Mouse (Mus musculus) forebrain, embryonic 12.5 days (tissue): ENCODE measurements around the gene Rps7. TPM values are rescaled to one million over a fixed set of nuclear protein-coding genes. Genes with fewer than 3 reads are reported as not detected.

ENCODE experiments used
- ATAC-seq: fragments of 200-750 bp; cut with Nextera tagmentation; 2 replicates; pipeline ENCODE4 v1.8.0; 2017; ENCODE audit warnings: moderate TSS enrichment; ENCODE audit not compliant: low FRiP score
- H3K27ac ChIP-seq: fragments of 300-500 bp; sonication (generic); 2 replicates; pipeline ENCODE4 v1.5.1; 2016; ENCODE audit warnings: mild to moderate bottlenecking
- H3K27me3 ChIP-seq: fragments of 300-500 bp; sonication (generic); 2 replicates; pipeline ENCODE4 v1.6.1; 2016; ENCODE audit warnings: mild to moderate bottlenecking
- H3K36me3 ChIP-seq: fragments of 300-500 bp; sonication (generic); replicated peaks from 2 replicates; pipeline ENCODE4 v1.6.1; 2016; ENCODE audit warnings: mild to moderate bottlenecking
- H3K4me1 ChIP-seq: fragments of 300-500 bp; sonication (generic); 2 replicates; pipeline ENCODE4 v1.6.1; 2016
- H3K4me2 ChIP-seq: fragments of 300-500 bp; sonication (generic); 2 replicates; pipeline ENCODE4 v1.6.1; 2016; ENCODE audit warnings: mild to moderate bottlenecking, moderate library complexity
- H3K4me3 ChIP-seq: fragments of 300-500 bp; sonication (generic); replicated peaks from 2 replicates; pipeline ENCODE4 v1.5.1; 2016; ENCODE audit warnings: mild to moderate bottlenecking
- H3K9ac ChIP-seq: fragments of 300-500 bp; sonication (generic); 2 replicates; pipeline ENCODE4 v1.6.1; 2016; ENCODE audit warnings: mild to moderate bottlenecking
- H3K9me3 ChIP-seq: fragments of 300-500 bp; sonication (generic); 2 replicates; pipeline ENCODE4 v1.6.1; 2016
- WGBS: fragments of 180-500 bp; shearing (Covaris S2); methylation state at CpG from one replicate; pipeline ENCODE4 v1.1.7; 2016; 5-methylcytosine and 5-hydroxymethylcytosine counted together
- polyA plus RNA-seq: library from polyadenylated mRNA; unstranded; fragments of >200 nt; fragmentation: Nextera tagmentation; extraction: Ambion mirVana; gene quantifications from 2 replicates; pipeline ENCODE4 v1.2.1, GENCODE M21; 2016

The Rps7 gene
- polyA plus RNA-seq, 1 experiment from 2014 or later, result 690 TPM

DNA sequence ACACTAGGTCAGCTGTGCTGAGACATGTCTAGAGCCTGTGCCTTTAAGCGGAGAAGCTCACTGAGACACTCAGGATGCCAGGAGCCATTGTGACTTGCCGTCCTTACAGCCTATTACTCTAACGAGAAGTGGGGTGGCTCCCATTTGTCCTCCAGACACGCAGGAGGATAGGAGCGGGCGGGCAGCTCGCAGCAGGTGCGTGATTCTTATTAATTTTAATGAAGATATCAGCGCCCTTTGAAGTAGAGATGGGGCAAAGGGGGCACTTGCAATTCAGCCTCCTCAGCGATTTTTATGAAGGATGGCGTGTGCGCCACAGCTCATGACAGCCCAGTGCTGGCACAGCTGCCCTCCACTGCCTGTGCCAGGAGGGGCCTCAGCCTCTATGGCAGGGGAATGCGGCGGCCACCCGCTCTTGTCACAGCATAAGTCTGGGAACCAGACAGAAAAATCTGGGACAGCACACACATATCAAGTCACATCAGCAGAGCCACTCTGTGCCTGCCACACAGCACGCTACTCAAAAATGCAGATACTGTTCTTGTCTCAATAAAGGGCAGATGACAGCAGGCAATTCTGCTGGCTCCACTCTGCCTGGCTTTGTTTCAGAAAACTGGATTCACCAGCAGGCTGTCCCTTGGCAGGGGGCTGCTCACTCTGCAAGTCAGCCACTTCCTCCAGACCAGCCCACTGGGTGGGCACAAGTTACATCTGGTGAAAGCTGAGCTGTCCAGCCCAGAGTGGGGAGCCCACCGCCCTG is 28.0 kb downstream of the Rps7 start:
- ATAC-seq, result peak; percentile 61
- peak overlapping the region; percentile 21 for H3K4me2 ChIP-seq
- no peak overlapping the region for H3K9ac ChIP-seq
- peak overlapping the region; percentile 62 for H3K27ac ChIP-seq
- peaks cover 15% of the 10 kb centered on the region for H3K4me1 ChIP-seq
- 53% methylated on average over 17 of the region's 17 CpGs for WGBS
- no peaks in the 10 kb centered on the region for H3K27me3 ChIP-seq
- no peak overlapping the region for H3K4me3 ChIP-seq
- no peaks in the 10 kb centered on the region for H3K36me3 ChIP-seq
- no peaks in the 10 kb centered on the region for H3K9me3 ChIP-seq

DNA sequence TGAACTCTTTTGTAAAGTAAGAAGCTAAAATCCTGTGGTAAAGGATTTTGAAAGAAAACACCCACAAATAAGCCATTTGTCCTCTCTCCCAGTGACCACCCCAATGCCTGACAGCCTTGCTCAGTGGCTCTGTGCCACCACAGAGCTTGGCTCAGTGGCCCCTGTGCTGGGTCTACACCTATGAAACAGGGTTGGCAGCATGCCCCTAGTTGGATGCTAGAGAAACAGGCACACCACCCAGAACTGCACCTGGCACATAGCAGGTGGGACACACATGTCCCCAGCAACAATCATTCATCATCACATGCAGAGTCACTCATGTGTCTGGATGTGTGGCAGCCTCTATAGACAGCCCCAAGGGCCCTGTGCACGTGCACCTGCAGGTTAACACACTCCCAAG is 32.3 kb downstream of the Rps7 start:
- Histone ChIP-seq H3K4me3 (no peak overlapping the region), H3K4me2 (no peak overlapping the region), H3K27me3 (no peaks in the 10 kb centered on the region; the same call in 1 of the 2 replicates), H3K9me3 (no peaks in the 10 kb centered on the region), H3K36me3 (no peaks in the 10 kb centered on the region), H3K4me1 (peaks cover 18% of the 10 kb centered on the region), H3K9ac (no peak overlapping the region), H3K27ac (no peak overlapping the region)
- 61% methylated on average over 1 of the region's 1 CpGs for WGBS
- no peak for ATAC-seq

DNA sequence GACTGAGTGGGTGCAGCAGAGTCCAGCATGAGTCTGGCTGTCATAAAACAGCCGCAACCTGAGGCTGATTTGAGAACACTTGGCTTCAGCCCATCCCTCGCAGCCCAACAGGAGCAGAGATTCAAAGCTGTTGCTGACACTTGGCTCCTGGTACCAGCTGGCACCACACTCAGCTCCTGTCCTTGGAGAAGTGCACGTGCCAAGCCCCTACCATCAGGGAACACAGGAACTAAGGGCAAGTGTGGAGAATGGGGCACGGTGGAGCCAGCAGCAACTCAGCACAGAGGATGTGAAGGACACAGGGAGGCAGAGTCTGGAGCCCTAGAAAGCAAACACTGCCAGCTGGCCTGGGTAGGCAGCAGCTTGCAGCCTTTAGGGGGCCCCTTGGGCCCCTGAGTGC is 33.5 kb downstream of the Rps7 start:
- ATAC-seq, result no peak
- no peak overlapping the region for H3K27ac ChIP-seq
- no peak overlapping the region for H3K4me2 ChIP-seq
- WGBS, result 22% methylated on average over 4 of the region's 4 CpGs
- no peaks in the 10 kb centered on the region; the same call in 1 of the 2 replicates for H3K27me3 ChIP-seq
- H3K9me3 ChIP-seq, result no peaks in the 10 kb centered on the region
- no peaks in the 10 kb centered on the region for H3K36me3 ChIP-seq
- peaks cover 7% of the 10 kb centered on the region for H3K4me1 ChIP-seq
- no peak overlapping the region for H3K4me3 ChIP-seq
- H3K9ac ChIP-seq, result no peak overlapping the region

DNA sequence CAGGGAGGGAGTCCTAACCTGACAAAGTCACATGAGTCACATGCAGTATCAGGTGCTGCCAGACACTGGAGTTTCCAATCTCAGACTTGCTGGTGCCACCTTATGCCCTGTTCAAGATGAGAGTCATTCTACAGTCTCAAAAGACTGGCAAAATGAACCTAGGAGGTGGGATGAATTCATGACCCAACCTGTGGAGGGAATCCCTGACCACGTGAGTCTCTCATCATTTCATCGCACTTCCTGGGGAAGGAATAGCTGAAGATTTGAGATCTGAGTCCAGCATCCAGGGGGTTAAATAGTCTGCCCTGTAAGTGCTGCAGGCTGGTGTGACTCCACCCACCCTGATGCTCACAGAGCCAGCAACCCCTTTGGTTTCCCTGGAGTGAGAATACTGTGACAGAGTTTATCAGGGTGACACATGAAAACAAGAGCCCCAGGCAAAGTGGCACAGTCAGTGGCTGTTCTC is 37.2 kb downstream of the Rps7 start:
- ATAC-seq, result no peak
- no peak overlapping the region for H3K27ac ChIP-seq

DNA sequence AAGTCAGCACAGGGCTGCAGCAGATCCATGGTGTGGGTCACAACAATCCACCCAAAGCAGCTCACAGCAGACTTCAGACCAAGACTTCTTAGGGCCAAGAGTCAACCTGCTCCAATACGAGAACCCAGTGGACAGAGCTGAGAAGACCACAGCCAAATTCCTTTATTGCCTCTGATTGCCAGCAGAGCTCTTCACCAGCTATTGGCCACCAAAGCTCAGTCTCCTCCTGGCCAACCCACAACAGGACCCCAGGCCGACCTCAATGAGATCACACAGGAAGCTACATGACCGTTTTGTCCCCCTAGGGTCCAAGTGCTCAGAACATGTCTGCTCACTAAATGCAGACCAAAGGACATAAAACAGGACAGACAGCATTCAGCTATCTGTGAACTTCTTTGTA is 37.6 kb downstream of the Rps7 start:
- Histone ChIP-seq H3K4me3 (no peak overlapping the region), H3K4me2 (no peak overlapping the region), H3K9me3 (no peaks in the 10 kb centered on the region), H3K27me3 (no peaks in the 10 kb centered on the region; the same call in 1 of the 2 replicates), H3K27ac (no peak overlapping the region), H3K9ac (no peak overlapping the region), H3K4me1 (peaks cover 8% of the 10 kb centered on the region), H3K36me3 (no peaks in the 10 kb centered on the region)
- 72% methylated on average over 3 of the region's 3 CpGs for WGBS
- no peak for ATAC-seq

More for the DNA sequence above, 37.2 kb downstream of the Rps7 start:
- no peaks in the 10 kb centered on the region; the same call in 1 of the 2 replicates for H3K27me3 ChIP-seq
- H3K4me3 ChIP-seq, result no peak overlapping the region
- WGBS, result 71% methylated on average over 2 of the region's 2 CpGs
- H3K4me2 ChIP-seq, result no peak overlapping the region
- H3K36me3 ChIP-seq, result no peaks in the 10 kb centered on the region
- H3K9me3 ChIP-seq, result no peaks in the 10 kb centered on the region
- no peak overlapping the region for H3K9ac ChIP-seq
- peaks cover 8% of the 10 kb centered on the region for H3K4me1 ChIP-seq

DNA sequence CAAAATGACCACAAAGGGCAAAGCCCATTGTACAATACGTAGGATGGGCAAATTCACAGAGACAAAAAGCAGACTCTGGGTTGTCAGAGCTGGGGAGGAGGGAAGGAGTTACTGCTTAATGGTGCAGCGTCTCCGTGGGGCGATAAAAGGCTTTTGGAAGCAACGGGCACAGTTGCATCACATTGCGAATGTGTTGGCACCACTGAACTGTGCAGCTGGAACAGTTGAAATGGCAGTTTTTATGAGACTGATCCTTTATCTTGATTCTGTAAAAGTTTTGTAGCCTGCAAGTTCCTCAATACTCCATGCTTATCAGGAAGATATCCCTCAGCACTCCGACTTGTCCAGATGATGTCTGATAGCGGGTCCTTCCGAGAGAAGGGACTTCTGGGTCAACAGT is 38.1 kb downstream of the Rps7 start:
- Histone ChIP-seq H3K36me3 (no peaks in the 10 kb centered on the region), H3K4me1 (peaks cover 8% of the 10 kb centered on the region), H3K27me3 (no peaks in the 10 kb centered on the region; the same call in 1 of the 2 replicates), H3K27ac (no peak overlapping the region), H3K9me3 (no peaks in the 10 kb centered on the region), H3K9ac (no peak overlapping the region), H3K4me3 (no peak overlapping the region), H3K4me2 (no peak overlapping the region)
- 91% methylated on average over 9 of the region's 9 CpGs for WGBS
- no peak for ATAC-seq

DNA sequence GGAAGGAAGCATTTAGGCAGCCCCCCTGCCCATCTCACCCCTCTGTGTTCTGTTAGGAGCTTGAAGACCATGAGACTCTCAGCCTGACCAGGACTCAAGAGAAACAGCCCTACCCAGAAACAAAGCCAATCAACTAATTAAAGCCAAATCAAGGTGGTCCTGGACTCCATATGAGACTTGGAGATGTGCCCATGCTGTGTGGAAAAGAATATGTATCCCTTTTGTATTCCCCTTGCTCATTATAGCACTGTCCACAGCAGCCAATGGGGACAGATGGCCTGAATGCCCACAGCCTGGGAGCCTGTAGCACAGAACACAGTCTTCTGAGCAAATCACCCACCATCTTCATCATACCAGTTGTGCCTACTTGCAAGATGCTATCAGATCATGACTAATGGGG is 38.9 kb downstream of the Rps7 start:
- Histone ChIP-seq H3K27me3 (no peaks in the 10 kb centered on the region; the same call in 1 of the 2 replicates), H3K9ac (no peak overlapping the region), H3K27ac (no peak overlapping the region), H3K4me2 (no peak overlapping the region), H3K36me3 (no peaks in the 10 kb centered on the region), H3K4me3 (no peak overlapping the region), H3K4me1 (peaks cover 5% of the 10 kb centered on the region; the same call in 1 of the 2 replicates), H3K9me3 (no peaks in the 10 kb centered on the region)
- no peak for ATAC-seq

DNA sequence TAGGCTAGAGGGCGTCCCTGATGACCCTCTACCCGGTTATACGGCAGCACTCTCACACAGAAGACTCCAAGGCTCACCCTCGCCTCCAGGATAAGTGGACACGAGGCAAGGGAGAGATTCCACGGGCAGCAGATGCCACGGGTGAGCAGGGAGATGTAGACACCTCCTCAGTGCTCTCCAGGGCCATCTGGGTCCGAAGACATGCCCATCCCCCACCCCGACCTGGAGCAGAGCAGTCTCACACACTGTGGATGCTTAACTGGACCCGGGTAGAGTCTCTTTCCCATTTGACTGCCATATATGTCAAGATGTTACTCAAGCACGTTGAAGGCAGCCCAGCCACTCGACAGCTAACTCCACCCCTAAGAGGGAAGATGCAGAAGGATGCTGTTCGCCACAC is 45.3 kb downstream of the Rps7 start:
- Histone ChIP-seq H3K27ac (no peak overlapping the region), H3K9ac (no peak overlapping the region), H3K4me3 (no peak overlapping the region), H3K36me3 (no peaks in the 10 kb centered on the region), H3K27me3 (peaks cover 30% of the 10 kb centered on the region), H3K4me2 (no peak overlapping the region), H3K9me3 (no peaks in the 10 kb centered on the region), H3K4me1 (peaks cover 19% of the 10 kb centered on the region)
- 59% methylated on average over 13 of the region's 13 CpGs for WGBS
- ATAC-seq, result no peak

DNA sequence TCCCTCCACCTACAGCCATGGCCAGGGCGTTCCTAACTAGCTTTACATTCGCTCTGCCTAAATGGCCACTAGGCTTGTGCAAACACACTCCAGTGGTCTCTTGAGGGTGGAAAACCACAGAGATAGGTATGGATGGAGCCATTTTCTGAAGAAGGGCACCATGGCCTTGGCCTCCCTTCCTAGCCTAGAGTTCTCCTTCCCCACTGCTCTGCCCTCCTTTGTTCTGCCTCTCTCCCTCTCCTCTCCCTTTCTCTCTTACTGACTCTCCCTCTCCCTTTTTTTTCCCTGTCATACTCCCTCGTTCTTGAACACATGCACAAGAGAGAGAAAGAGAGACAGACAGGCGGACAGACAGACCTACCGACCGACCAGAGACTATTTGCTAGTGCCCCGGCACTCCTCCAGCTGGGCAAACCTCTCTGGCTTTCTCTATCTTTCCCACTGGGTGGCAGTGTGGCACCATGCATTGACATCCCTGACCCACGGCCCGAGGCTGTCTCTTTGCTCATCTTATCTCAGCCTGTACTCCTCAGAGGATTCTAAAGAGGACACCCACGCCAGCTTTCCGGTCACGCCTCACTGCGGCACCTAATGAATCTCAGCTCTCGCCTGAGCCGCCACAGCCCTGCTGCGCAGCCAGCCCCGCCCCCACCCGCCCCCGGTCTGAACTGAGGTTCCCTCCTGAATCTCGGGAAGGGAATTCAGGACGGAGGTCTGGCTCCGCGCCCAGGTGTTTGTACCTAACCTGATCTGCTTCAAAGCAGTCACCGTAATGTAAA is 46.5 kb downstream of the Rps7 start:
- peak; percentile 88 for ATAC-seq
- 9% methylated on average over 23 of the region's 24 CpGs for WGBS
- Histone ChIP-seq H3K9me3 (no peaks in the 10 kb centered on the region), H3K27me3 (peaks cover 30% of the 10 kb centered on the region), H3K4me2 (peak overlapping the region; percentile 75), H3K27ac (peak overlapping the region; percentile 42; the same call in 1 of the 2 replicates), H3K36me3 (no peaks in the 10 kb centered on the region), H3K9ac (peak overlapping the region; percentile 58), H3K4me3 (peak overlapping the region; percentile 45), H3K4me1 (peaks cover 19% of the 10 kb centered on the region)

DNA sequence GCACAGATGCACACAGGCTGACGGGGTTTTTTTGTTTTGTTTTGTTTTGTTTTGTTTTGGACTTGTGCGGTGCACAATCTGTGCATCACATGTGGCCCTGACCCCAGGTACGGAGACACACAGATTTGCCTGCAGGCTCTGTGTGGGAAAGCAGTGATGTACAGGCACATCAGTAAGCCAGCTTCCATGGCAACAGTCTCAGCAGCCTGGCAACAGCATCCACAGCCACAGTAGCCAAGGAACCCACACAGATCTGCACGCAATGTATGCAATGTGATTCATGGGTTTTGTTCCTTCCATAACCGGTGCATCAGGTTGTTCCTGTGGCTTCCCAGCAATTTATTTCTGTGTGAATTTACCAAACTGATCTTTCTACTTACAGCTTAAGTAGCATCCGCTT is 47.8 kb downstream of the Rps7 start:
- WGBS, result 79% methylated on average over 6 of the region's 6 CpGs
- Histone ChIP-seq H3K4me1 (peaks cover 19% of the 10 kb centered on the region), H3K4me3 (no peak overlapping the region), H3K9ac (no peak overlapping the region), H3K9me3 (no peaks in the 10 kb centered on the region), H3K27ac (no peak overlapping the region), H3K36me3 (no peaks in the 10 kb centered on the region), H3K4me2 (no peak overlapping the region), H3K27me3 (peaks cover 30% of the 10 kb centered on the region)
- ATAC-seq, result no peak

DNA sequence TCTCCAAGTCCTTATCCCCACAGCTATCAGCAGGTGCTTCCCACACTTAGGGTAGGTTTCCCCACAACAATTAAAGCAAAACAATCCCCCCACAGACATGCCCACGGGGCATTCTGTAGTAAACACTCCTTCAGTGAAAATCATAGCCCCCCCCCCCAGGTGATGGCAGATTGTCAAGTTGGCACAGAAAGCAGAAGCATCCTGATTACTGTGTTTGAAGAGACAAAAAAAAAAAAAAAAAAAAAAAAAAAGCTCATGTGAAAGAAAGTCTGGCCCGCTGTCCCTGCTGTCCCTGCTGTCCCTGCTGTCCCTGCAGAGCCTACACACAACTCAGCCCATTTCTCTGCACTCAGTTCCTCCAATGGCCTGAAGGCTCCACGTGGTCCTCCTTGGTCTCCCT is 51.7 kb downstream of the Rps7 start:
- 65% methylated on average over 3 of the region's 3 CpGs for WGBS
- Histone ChIP-seq H3K4me2 (no peak overlapping the region), H3K36me3 (no peaks in the 10 kb centered on the region), H3K27ac (no peak overlapping the region), H3K27me3 (peaks cover 10% of the 10 kb centered on the region; the same call in 1 of the 2 replicates), H3K9me3 (no peaks in the 10 kb centered on the region), H3K4me1 (peaks cover 7% of the 10 kb centered on the region; the same call in 1 of the 2 replicates), H3K4me3 (no peak overlapping the region), H3K9ac (no peak overlapping the region)
- no peak for ATAC-seq

DNA sequence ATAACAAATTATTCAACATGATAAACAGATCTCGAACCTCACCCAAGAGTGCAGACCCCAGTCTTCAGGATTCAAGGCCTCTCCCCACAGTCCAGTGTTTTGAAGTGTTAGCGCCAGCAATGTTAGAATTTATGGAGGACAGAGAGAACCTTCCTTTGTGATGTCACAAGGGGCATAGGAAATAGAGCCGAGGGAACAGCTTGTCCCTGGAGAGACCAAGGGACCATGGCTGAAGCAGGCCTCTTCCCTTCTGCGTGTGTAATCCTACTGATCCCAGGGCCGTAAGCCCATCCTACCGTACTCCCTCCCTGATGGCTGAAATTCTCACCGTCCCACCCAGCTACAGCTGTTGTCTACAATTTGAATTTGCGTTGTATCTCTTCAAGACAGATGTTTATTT is 53.3 kb downstream of the Rps7 start, which contains the start of gene Allc:
TSS of gene Allc (minus strand) at position 101 of the 400 bp plus-strand sequence.
- H3K27ac ChIP-seq, result no peak within 1 kb of the TSS
- no peak within 1 kb of the TSS for H3K4me3 ChIP-seq
- WGBS, result 87% methylated on average over 8 of the region's 8 CpGs

More for the DNA sequence above, 53.3 kb downstream of the Rps7 start, which contains the start of gene Allc:
- Histone ChIP-seq H3K4me2 (no peak within 1 kb of the TSS), H3K9ac (no peak within 1 kb of the TSS), H3K36me3 (no peaks in the 10 kb centered on the region), H3K4me1 (no peaks in the 10 kb centered on the region), H3K9me3 (no peaks in the 10 kb centered on the region), H3K27me3 (no peaks in the 10 kb centered on the region)
- no peak for ATAC-seq
